Mouse (Mus musculus) thymus, adult 2 months (tissue): Measurements from ENCODE around the gene Kcnk18.

Experiments
- CTCF ChIP-seq: fragments of 200-500 bp; IDR thresholded peaks from 2 replicates; pipeline ENCODE4 v1.5.1; 2012; ENCODE audit warnings: mild to moderate bottlenecking, control low read depth, low read length, moderate library complexity, borderline replicate concordance; ENCODE audit not compliant: control insufficient read depth, poor library complexity, insufficient read depth; ENCODE audit errors: extremely low read depth
- POLR2A ChIP-seq: fragments of 200-500 bp; IDR thresholded peaks from 2 replicates; pipeline ENCODE4 v1.6.1; 2012; ENCODE audit warnings: mild to moderate bottlenecking, low read length, control low read depth, moderate library complexity; ENCODE audit not compliant: control insufficient read depth, poor library complexity, insufficient read depth; ENCODE audit errors: extremely low read depth

DNA sequence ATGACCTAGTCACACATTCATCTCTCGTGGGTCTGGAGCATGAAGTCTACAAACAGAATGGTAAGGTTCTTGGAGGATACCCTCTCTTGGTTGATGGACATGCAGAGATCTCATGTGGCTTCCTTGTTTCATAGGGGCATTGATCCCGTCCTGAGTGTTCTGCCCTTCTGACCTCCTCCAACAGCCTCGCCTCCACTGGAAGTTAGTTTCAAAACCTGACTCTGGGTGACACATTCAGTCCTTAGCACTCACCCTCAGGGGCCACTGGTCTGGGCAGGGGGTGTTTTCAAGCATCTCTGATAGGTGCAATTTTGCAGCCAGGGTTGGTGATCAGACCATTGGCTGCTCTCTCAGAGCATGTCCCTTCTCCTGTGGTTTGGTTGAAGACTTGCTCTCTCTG lies 19.6 kb downstream of the Kcnk18 start:
- no peak for TF ChIP-seq CTCF
- TF ChIP-seq POLR2A: no peak
